Mouse (Mus musculus): ENCODE measurements at regions not wholly inside any gene's neighbourhood (a gene's known extent, or its start where the extent isn't known, plus 50 kb on each side); places are given as distances from the start of the nearest gene placed in this dataset.

DNA sequence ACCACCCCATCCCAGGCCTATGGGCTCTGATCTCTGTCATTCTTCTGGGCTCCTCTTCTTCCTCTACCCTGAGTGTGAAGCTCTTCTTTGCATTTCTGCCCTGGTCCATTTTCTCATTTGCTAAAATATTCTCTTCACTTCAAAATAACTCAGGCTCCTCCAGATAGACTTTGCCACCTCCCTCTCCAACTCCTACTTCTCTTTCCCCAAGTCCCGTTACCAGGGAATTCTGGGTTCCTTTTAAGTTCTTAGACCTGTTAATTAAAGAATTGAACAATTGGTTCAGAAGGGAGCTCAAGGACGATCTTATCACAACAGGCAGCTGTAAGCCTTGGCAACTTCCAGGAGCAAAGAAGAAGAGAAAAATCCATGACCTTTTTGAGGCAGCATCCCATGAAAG is 122.9 kb upstream of the Arid1b start:
- TF ChIP-seq POLR2A (IDR thresholded peaks at IDR 0.05; ENCODE audit: insufficient read length, low read depth) (no peak), CEBPB (IDR thresholded peaks at IDR 0.05; ENCODE audit: insufficient read depth, poor library complexity, severe bottlenecking) (no peak), USF1 (IDR thresholded peaks at IDR 0.05; ENCODE audit: low read depth) (no peak), POLR2AphosphoS2 (IDR thresholded peaks at IDR 0.05; ENCODE audit: insufficient read length, low read depth) (no peak), MAX (IDR thresholded peaks at IDR 0.05; ENCODE audit: low read depth) (no peak), MYOG (IDR thresholded peaks at IDR 0.05; ENCODE audit: control insufficient read depth in 1 of 3, insufficient read depth in 1 of 3, insufficient read length in 2 of 3, low read depth in 2 of 3) (no peak), E2F4 (IDR thresholded peaks at IDR 0.05; ENCODE audit: insufficient read depth) (no peak), MYOD1 (IDR thresholded peaks at IDR 0.05; ENCODE audit: control insufficient read depth in 1 of 3, insufficient read length in 2 of 3, low read depth in 2 of 3) (no peak), TCF12 (IDR thresholded peaks at IDR 0.05; ENCODE audit: insufficient read depth, poor library complexity, severe bottlenecking) (no peak), TCF3 (IDR thresholded peaks at IDR 0.05; ENCODE audit: insufficient read length, low read depth) (no peak), REST (IDR thresholded peaks at IDR 0.05; ENCODE audit: insufficient read depth, insufficient read length) (no peak)
